Mouse (Mus musculus): ENCODE data around the gene Pcp2. TPM values are rescaled to one million over a fixed set of nuclear protein-coding genes. Genes with fewer than 3 reads are reported as not detected.
A peak's percentile ranks its signal among the peaks of the same experiment; 100 is the strongest.

The Pcp2 gene
- not detected in 2 replicates for polyA plus RNA-seq (2012; rRNA removed)

GRCm38 (mm10) chr8:3625445-3625844, at the start of gene Pcp2:
TSS of gene Pcp2 (minus strand) at chr8:3625545.
- no peak for TF ChIP-seq POLR2A (IDR thresholded peaks at IDR 0.05; ENCODE audit: low read depth, low read length)
- no peak for TF ChIP-seq CTCF (IDR thresholded peaks at IDR 0.05; ENCODE audit: extremely low read depth, insufficient read depth, insufficient read length, insufficient replicate concordance)
- 96% methylated on average over 1 of the region's 1 CpGs for WGBS
- Histone ChIP-seq H3K27me3 (ENCODE audit: control insufficient read depth, insufficient read depth, low read length) (no peaks in the 10 kb centered on the region), H3K4me1 (ENCODE audit: control insufficient read depth, insufficient read depth, insufficient read length) (peaks cover under 1% of the 10 kb centered on the region; the same call in 1 of the 2 replicates), H3K4me3 (ENCODE audit: extremely low read depth, insufficient read depth, insufficient read length) (no peak within 1 kb of the TSS), H3K27ac (ENCODE audit: insufficient read depth, low read length) (no peak within 1 kb of the TSS), H3K36me3 (ENCODE audit: control insufficient read depth, insufficient read depth, low read length) (no peaks in the 10 kb centered on the region)
- DNase-seq (ENCODE audit: low read depth in 1 of 2, low spot score in 2 of 2) = no peak

- Histone ChIP-seq H3K36me3 (ENCODE audit: control insufficient read depth, insufficient read depth, low read length) (peaks cover 10% of the 10 kb centered on the region), H3K27ac (ENCODE audit: insufficient read depth, low read length) (no peak overlapping the region), H3K4me3 (ENCODE audit: extremely low read depth, insufficient read depth, insufficient read length) (no peak overlapping the region), H3K4me1 (ENCODE audit: control insufficient read depth, insufficient read depth, insufficient read length) (peaks cover 2% of the 10 kb centered on the region; the same call in 1 of the 2 replicates), H3K27me3 (ENCODE audit: control insufficient read depth, insufficient read depth, low read length) (no peaks in the 10 kb centered on the region)
- DNase-seq (ENCODE audit: low read depth in 1 of 2, low spot score in 2 of 2) = no peak
- TF ChIP-seq POLR2A (IDR thresholded peaks at IDR 0.05; ENCODE audit: low read depth, low read length) = no peak
- no peak for TF ChIP-seq CTCF (IDR thresholded peaks at IDR 0.05; ENCODE audit: extremely low read depth, insufficient read depth, insufficient read length, insufficient replicate concordance)
- 82% methylated on average over 3 of the region's 3 CpGs for WGBS
Measured at GRCm38 (mm10) chr8:3674671-3675070, 49.3 kb upstream of the Pcp2 start.

DNA sequence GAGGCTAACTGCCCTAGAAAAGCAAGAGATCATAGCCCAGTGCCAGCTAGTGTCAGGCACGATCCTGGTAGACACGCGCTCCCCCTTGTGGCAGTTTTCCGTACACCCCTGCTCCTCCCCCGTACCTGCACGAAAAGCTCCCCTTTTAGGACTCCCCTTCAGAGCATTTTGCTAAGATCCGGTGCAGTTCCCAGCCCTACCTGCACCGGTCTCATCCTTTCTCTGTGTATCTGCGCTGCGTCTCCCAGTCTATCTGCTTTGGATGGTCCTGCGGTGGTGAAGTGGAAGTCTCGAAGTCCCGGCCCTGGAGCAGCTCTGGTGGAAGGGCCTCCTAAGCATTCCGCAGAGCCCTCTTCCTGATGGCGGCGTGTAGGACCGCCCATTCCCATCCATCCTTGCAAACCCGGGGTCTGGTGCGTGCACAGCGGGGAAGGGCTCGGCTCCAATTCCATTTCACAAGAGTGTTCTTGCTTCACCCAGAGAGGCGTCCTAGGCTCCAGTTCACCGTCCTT, 46.7 kb upstream of the Pcp2 start, which contains the start of gene Fcor:
TSS of gene Fcor (minus strand) at position 383 of the 512 bp plus-strand sequence.
- Histone ChIP-seq H3K27ac (ENCODE audit: insufficient read depth, low read length) (no peak within 1 kb of the TSS), H3K4me1 (ENCODE audit: control insufficient read depth, insufficient read depth, insufficient read length) (no peaks in the 10 kb centered on the region), H3K4me3 (ENCODE audit: extremely low read depth, insufficient read depth, insufficient read length) (peak within 1 kb of the TSS; percentile 63), H3K27me3 (ENCODE audit: control insufficient read depth, insufficient read depth, low read length) (no peaks in the 10 kb centered on the region), H3K36me3 (ENCODE audit: control insufficient read depth, insufficient read depth, low read length) (no peaks in the 10 kb centered on the region)
- DNase-seq (ENCODE audit: low read depth in 1 of 2, low spot score in 2 of 2) = peak; percentile 67 to 86
- TF ChIP-seq CTCF (IDR thresholded peaks at IDR 0.05; ENCODE audit: extremely low read depth, insufficient read depth, insufficient read length, insufficient replicate concordance) (peak; percentile 94), POLR2A (IDR thresholded peaks at IDR 0.05; ENCODE audit: low read depth, low read length) (no peak)
- WGBS = 1% methylated on average over 23 of the region's 23 CpGs

DNA sequence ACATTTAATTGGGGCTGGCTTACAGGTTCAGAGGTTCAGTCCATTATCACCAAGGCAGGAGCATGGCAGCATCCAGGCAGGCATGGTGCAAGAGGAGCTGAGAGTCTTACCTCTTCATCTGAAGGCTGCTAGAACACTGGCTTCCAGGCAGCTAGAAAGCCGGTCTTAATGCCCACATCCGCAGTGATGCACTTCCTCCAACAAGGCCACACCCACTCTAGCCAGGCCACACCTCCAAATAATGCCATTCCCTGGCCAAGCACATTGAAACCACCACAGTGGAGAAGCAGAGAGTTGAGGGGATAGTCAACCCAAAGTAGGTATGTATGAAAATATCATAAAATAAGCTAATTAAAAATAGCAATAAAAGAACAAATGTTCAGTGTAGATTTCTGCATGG, 45.0 kb upstream of the Pcp2 start:
- 22% methylated on average over 2 of the region's 2 CpGs for WGBS
- Histone ChIP-seq H3K36me3 (ENCODE audit: control insufficient read depth, insufficient read depth, low read length) (no peaks in the 10 kb centered on the region), H3K27me3 (ENCODE audit: control insufficient read depth, insufficient read depth, low read length) (no peaks in the 10 kb centered on the region), H3K4me1 (ENCODE audit: control insufficient read depth, insufficient read depth, insufficient read length) (peaks cover 6% of the 10 kb centered on the region; the same call in 1 of the 2 replicates), H3K4me3 (ENCODE audit: extremely low read depth, insufficient read depth, insufficient read length) (no peak overlapping the region), H3K27ac (ENCODE audit: insufficient read depth, low read length) (peak overlapping the region; percentile 27; the same call in 1 of the 2 replicates)
- TF ChIP-seq CTCF (IDR thresholded peaks at IDR 0.05; ENCODE audit: extremely low read depth, insufficient read depth, insufficient read length, insufficient replicate concordance) (no peak), POLR2A (IDR thresholded peaks at IDR 0.05; ENCODE audit: low read depth, low read length) (no peak)
- peak in 1 of 2 experiments; percentile 49 for DNase-seq (ENCODE audit: low read depth in 1 of 2, low spot score in 2 of 2)

GRCm38 (mm10) chr8:3665507-3665906, 40.2 kb upstream of the Pcp2 start, which contains the start of gene Mcemp1:
TSS of gene Mcemp1 (plus strand) at chr8:3665754.
- Histone ChIP-seq H3K27me3 (ENCODE audit: control insufficient read depth, insufficient read depth, low read length) (no peaks in the 10 kb centered on the region), H3K36me3 (ENCODE audit: control insufficient read depth, insufficient read depth, low read length) (no peaks in the 10 kb centered on the region), H3K27ac (ENCODE audit: insufficient read depth, low read length) (peak within 1 kb of the TSS; percentile 60; the same call in 1 of the 2 replicates), H3K4me3 (ENCODE audit: extremely low read depth, insufficient read depth, insufficient read length) (peak within 1 kb of the TSS; percentile 6; the same call in 1 of the 2 replicates), H3K4me1 (ENCODE audit: control insufficient read depth, insufficient read depth, insufficient read length) (peaks cover 17% of the 10 kb centered on the region; the same call in 1 of the 2 replicates)
- WGBS = 82% methylated on average over 6 of the region's 6 CpGs
- no peak for TF ChIP-seq CTCF (IDR thresholded peaks at IDR 0.05; ENCODE audit: extremely low read depth, insufficient read depth, insufficient read length, insufficient replicate concordance)
- no peak for TF ChIP-seq POLR2A (IDR thresholded peaks at IDR 0.05; ENCODE audit: low read depth, low read length)
- no peak for DNase-seq (ENCODE audit: low read depth in 1 of 2, low spot score in 2 of 2)

DNA sequence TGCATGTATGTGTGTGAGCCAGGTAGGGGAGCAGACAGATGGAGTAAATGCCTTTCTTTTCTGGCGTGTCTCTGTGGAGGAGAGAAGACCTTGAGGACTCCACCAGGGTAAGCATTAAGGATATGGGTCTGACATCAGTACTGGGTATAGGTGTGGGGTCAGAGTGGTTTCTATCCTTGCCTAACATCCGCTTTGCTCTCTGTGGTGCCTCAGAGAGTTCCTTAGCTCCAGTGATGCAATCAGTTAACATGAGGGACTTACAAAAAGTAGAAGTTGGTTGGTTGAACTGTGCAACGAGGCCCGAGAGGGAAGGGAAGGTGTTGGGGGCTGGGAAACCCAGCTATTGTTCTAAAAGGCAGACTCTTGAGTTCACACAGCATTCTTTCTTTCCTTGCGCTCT, 39.1 kb upstream of the Pcp2 start:
- DNase-seq (ENCODE audit: low read depth in 1 of 2, low spot score in 2 of 2) = no peak
- peaks cover 17% of the 10 kb centered on the region for H3K4me1 ChIP-seq (ENCODE audit: control insufficient read depth, insufficient read depth, insufficient read length)
- peak overlapping the region; percentile 60 for H3K27ac ChIP-seq (ENCODE audit: insufficient read depth, low read length)
- no peaks in the 10 kb centered on the region for H3K27me3 ChIP-seq (ENCODE audit: control insufficient read depth, insufficient read depth, low read length)
- TF ChIP-seq CTCF (IDR thresholded peaks at IDR 0.05; ENCODE audit: extremely low read depth, insufficient read depth, insufficient read length, insufficient replicate concordance) (no peak), POLR2A (IDR thresholded peaks at IDR 0.05; ENCODE audit: low read depth, low read length) (no peak)
- WGBS = 26% methylated on average over 5 of the region's 5 CpGs
- no peaks in the 10 kb centered on the region for H3K36me3 ChIP-seq (ENCODE audit: control insufficient read depth, insufficient read depth, low read length)
- no peak overlapping the region for H3K4me3 ChIP-seq (ENCODE audit: extremely low read depth, insufficient read depth, insufficient read length)

GRCm38 (mm10) chr8:3660889-3661288, 35.5 kb upstream of the Pcp2 start:
- Histone ChIP-seq H3K27ac (ENCODE audit: insufficient read depth, low read length) (peak overlapping the region; percentile 7), H3K27me3 (ENCODE audit: control insufficient read depth, insufficient read depth, low read length) (no peaks in the 10 kb centered on the region), H3K4me1 (ENCODE audit: control insufficient read depth, insufficient read depth, insufficient read length) (peaks cover 16% of the 10 kb centered on the region), H3K36me3 (ENCODE audit: control insufficient read depth, insufficient read depth, low read length) (no peaks in the 10 kb centered on the region), H3K4me3 (ENCODE audit: extremely low read depth, insufficient read depth, insufficient read length) (no peak overlapping the region)
- 31% methylated on average over 8 of the region's 8 CpGs for WGBS
- no peak for DNase-seq (ENCODE audit: low read depth in 1 of 2, low spot score in 2 of 2)
- no peak for TF ChIP-seq POLR2A (IDR thresholded peaks at IDR 0.05; ENCODE audit: low read depth, low read length)
- no peak for TF ChIP-seq CTCF (IDR thresholded peaks at IDR 0.05; ENCODE audit: extremely low read depth, insufficient read depth, insufficient read length, insufficient replicate concordance)
